Mouse (Mus musculus): Measurements from ENCODE around the gene Slc12a4. TPM values are rescaled to one million over a fixed set of nuclear protein-coding genes. Genes with fewer than 3 reads are reported as not detected.

Slc12a4 gene
- polyA plus RNA-seq, 1 experiment from 2014 or later: 11.4 TPM

DNA sequence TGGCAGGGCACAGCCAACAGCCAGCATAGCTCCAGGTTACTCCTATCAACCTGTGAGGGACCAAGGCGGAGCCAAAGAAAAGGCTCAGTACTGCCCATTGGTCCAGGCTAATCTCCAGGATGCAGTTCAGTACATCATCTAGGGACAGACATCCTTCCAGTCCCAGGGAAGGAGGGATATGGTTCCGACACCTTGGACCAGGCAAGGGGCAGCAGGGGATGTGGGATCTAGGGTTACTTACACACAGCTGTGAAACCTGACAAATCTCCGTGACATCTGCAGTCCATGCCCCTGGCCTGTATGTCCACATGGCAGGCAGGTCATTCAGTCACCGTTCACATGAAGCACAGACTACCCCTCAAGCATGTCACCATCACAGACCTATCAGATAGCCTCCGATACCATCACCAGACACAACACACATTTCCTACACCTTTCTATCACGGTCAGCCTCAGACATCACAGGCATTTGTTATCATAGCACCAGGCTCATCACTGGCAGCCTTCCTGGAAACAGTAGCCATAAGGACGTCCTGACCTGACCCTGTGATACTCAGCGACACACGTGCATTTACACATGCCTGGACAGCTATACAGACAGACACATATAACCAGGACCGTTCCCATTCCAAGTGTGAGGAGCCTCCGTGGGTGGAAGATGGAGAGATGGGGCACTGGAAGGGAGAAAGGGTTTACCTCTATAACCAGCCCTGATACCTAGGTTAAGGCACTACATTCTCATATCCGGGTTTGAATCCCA lies 1.2 kb downstream of the Slc12a4 start:
- no peaks in the 10 kb centered on the region for H3K36me3 ChIP-seq (ENCODE audit: control insufficient read depth, insufficient read depth, low read length)
- DNase-seq (ENCODE audit: low spot score) (no peak), ATAC-seq (replicated peaks; ENCODE audit: low FRiP score) (no peak)
- peak overlapping the region; percentile 82; the same call in 1 of the 2 replicates for H3K4me2 ChIP-seq (ENCODE audit: low read depth, low read length, severe bottlenecking)
- H3K9ac ChIP-seq (ENCODE audit: low read length): peak overlapping the region; percentile 62; the same call in 1 of the 2 replicates
- WGBS: 72% methylated on average over 12 of the region's 12 CpGs
- H3K27me3 ChIP-seq (ENCODE audit: control insufficient read depth, insufficient read depth, low read length): peaks cover 19% of the 10 kb centered on the region
- 0 out of 2 replicates have a peak, but pooled peaks cover 6% of the 10 kb centered on the region for H3K4me1 ChIP-seq (replicated peaks; ENCODE audit: control insufficient read depth, insufficient read depth, low read length)
- H3K27ac ChIP-seq (ENCODE audit: low read depth, low read length): no peak overlapping the region
- no peaks in the 10 kb centered on the region for H3K9me3 ChIP-seq (ENCODE audit: control insufficient read depth, low read length)
- peak overlapping the region; percentile 55; the same call in 1 of the 2 replicates for H3K4me3 ChIP-seq (ENCODE audit: low read depth, low read length)

DNA sequence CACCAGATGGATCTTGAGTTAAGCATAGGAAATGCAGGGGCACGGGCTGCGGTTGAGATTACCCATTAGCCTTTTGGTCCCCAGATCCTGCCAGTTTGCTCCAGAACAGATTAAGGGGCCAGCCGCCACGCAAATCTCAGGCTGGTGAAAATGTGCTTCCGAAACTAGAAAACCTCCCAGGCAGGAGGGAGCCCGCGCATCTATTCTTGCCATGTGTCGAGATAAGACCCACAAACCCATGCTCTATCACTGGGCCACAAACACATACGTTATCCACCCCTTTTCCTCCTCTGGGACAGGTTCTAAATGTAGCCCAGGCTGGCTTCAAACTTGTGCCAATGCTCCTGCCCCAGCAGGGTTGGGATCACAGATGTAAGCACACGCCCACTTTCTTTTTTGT lies 4.4 kb downstream of the Slc12a4 start:
- H3K4me2 ChIP-seq (ENCODE audit: low read depth, low read length, severe bottlenecking): no peak overlapping the region
- H3K4me1 ChIP-seq (replicated peaks; ENCODE audit: control insufficient read depth, insufficient read depth, low read length): 0 out of 2 replicates have a peak, but pooled peaks cover 4% of the 10 kb centered on the region
- no peak overlapping the region for H3K27ac ChIP-seq (ENCODE audit: low read depth, low read length)
- DNase-seq (ENCODE audit: low spot score): no peak
- H3K4me3 ChIP-seq (ENCODE audit: low read depth, low read length): no peak overlapping the region
- ATAC-seq (replicated peaks; ENCODE audit: low FRiP score): no peak
- H3K9me3 ChIP-seq (ENCODE audit: control insufficient read depth, low read length): no peaks in the 10 kb centered on the region
- no peak overlapping the region for H3K9ac ChIP-seq (ENCODE audit: low read length)
- peaks cover 13% of the 10 kb centered on the region for H3K27me3 ChIP-seq (ENCODE audit: control insufficient read depth, insufficient read depth, low read length)
- 86% methylated on average over 10 of the region's 10 CpGs for WGBS
- no peaks in the 10 kb centered on the region for H3K36me3 ChIP-seq (ENCODE audit: control insufficient read depth, insufficient read depth, low read length)

- Histone ChIP-seq H3K27me3 (ENCODE audit: control insufficient read depth, insufficient read depth, low read length) (peaks cover 12% of the 10 kb centered on the region), H3K27ac (ENCODE audit: low read depth, low read length) (no peak overlapping the region), H3K9ac (ENCODE audit: low read length) (no peak overlapping the region), H3K9me3 (ENCODE audit: control insufficient read depth, low read length) (no peaks in the 10 kb centered on the region), H3K4me3 (ENCODE audit: low read depth, low read length) (no peak overlapping the region), H3K4me2 (ENCODE audit: low read depth, low read length, severe bottlenecking) (no peak overlapping the region), H3K36me3 (ENCODE audit: control insufficient read depth, insufficient read depth, low read length) (no peaks in the 10 kb centered on the region), H3K4me1 (replicated peaks; ENCODE audit: control insufficient read depth, insufficient read depth, low read length) (0 out of 2 replicates have a peak, but pooled peaks cover 4% of the 10 kb centered on the region)
- ATAC-seq (replicated peaks; ENCODE audit: low FRiP score) (no peak), DNase-seq (ENCODE audit: low spot score) (peak; percentile 46)
- WGBS: 73% methylated on average over 14 of the region's 14 CpGs
These were observed 4.8 kb downstream of the Slc12a4 start for GRCm38 (mm10) chr8:105961101-105961500.

GRCm38 (mm10) chr8:105959350-105959749 lies 6.5 kb downstream of the Slc12a4 start:
- no peak overlapping the region for H3K27ac ChIP-seq (ENCODE audit: low read depth, low read length)
- no peak overlapping the region for H3K4me2 ChIP-seq (ENCODE audit: low read depth, low read length, severe bottlenecking)
- no peaks in the 10 kb centered on the region for H3K9me3 ChIP-seq (ENCODE audit: control insufficient read depth, low read length)
- no peak overlapping the region for H3K9ac ChIP-seq (ENCODE audit: low read length)
- no peaks in the 10 kb centered on the region for H3K36me3 ChIP-seq (ENCODE audit: control insufficient read depth, insufficient read depth, low read length)
- no peak overlapping the region for H3K4me3 ChIP-seq (ENCODE audit: low read depth, low read length)
- DNase-seq (ENCODE audit: low spot score): no peak
- ATAC-seq (replicated peaks; ENCODE audit: low FRiP score): no peak
- 94% methylated on average over 7 of the region's 7 CpGs for WGBS
- H3K27me3 ChIP-seq (ENCODE audit: control insufficient read depth, insufficient read depth, low read length): no peaks in the 10 kb centered on the region
- no peaks in the 10 kb centered on the region for H3K4me1 ChIP-seq (replicated peaks; ENCODE audit: control insufficient read depth, insufficient read depth, low read length)

DNA sequence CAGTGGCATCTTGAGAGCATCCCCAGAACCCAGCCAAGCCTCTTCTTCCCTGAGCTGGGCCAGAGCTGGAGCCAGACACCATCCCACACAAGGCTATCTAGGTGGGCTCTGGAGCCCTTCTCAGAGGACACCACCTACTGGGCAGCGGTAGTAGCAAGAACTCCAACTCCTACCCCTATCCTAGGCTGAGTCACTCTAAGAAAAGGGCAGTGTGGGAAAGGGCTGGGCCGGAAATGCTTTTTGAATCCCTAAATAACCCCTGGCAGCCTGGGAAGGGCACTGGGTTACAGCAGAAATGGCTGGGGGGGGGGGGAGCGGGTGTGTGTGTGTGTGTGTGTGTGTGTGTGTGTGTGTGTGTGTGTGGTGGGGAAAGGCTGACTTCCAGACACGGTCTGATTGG lies 8.1 kb downstream of the Slc12a4 start:
- no peak overlapping the region for H3K4me3 ChIP-seq (ENCODE audit: low read depth, low read length)
- H3K4me1 ChIP-seq (replicated peaks; ENCODE audit: control insufficient read depth, insufficient read depth, low read length): no peaks in the 10 kb centered on the region
- no peak overlapping the region for H3K9ac ChIP-seq (ENCODE audit: low read length)
- no peaks in the 10 kb centered on the region for H3K9me3 ChIP-seq (ENCODE audit: control insufficient read depth, low read length)
- 66% methylated on average over 3 of the region's 4 CpGs for WGBS
- no peak overlapping the region for H3K4me2 ChIP-seq (ENCODE audit: low read depth, low read length, severe bottlenecking)
- ATAC-seq (replicated peaks; ENCODE audit: low FRiP score): no peak
- no peaks in the 10 kb centered on the region for H3K36me3 ChIP-seq (ENCODE audit: control insufficient read depth, insufficient read depth, low read length)
- no peak overlapping the region for H3K27ac ChIP-seq (ENCODE audit: low read depth, low read length)
- no peak for DNase-seq (ENCODE audit: low spot score)
- no peaks in the 10 kb centered on the region for H3K27me3 ChIP-seq (ENCODE audit: control insufficient read depth, insufficient read depth, low read length)

DNA sequence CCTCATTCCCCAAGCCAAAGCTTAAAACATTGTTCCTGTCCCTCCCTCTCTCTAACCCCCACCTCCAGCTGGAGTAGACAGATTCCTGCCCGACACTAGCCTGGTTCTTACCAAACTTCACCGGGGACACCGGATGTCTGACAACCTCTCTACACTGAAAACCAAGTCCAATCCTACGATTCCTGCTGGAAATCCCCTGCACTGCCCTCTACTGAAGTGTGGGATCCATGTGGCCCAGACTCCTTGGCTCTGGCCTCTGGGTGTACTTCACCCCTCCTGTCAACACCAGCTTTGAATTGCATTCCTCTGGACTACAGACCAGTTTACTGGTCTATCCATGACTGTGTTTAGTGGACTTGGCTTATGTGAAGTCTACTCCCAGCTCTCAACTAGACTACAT lies 9.3 kb downstream of the Slc12a4 start:
- Histone ChIP-seq H3K9ac (ENCODE audit: low read length) (no peak overlapping the region), H3K4me3 (ENCODE audit: low read depth, low read length) (no peak overlapping the region), H3K27ac (ENCODE audit: low read depth, low read length) (no peak overlapping the region), H3K27me3 (ENCODE audit: control insufficient read depth, insufficient read depth, low read length) (no peaks in the 10 kb centered on the region), H3K9me3 (ENCODE audit: control insufficient read depth, low read length) (no peaks in the 10 kb centered on the region), H3K4me1 (replicated peaks; ENCODE audit: control insufficient read depth, insufficient read depth, low read length) (no peaks in the 10 kb centered on the region), H3K36me3 (ENCODE audit: control insufficient read depth, insufficient read depth, low read length) (no peaks in the 10 kb centered on the region), H3K4me2 (ENCODE audit: low read depth, low read length, severe bottlenecking) (no peak overlapping the region)
- 91% methylated on average over 4 of the region's 4 CpGs for whole genome bisulfite sequencing
- ATAC-seq (replicated peaks; ENCODE audit: low FRiP score) (no peak), DNase-seq (ENCODE audit: low spot score) (no peak)

DNA sequence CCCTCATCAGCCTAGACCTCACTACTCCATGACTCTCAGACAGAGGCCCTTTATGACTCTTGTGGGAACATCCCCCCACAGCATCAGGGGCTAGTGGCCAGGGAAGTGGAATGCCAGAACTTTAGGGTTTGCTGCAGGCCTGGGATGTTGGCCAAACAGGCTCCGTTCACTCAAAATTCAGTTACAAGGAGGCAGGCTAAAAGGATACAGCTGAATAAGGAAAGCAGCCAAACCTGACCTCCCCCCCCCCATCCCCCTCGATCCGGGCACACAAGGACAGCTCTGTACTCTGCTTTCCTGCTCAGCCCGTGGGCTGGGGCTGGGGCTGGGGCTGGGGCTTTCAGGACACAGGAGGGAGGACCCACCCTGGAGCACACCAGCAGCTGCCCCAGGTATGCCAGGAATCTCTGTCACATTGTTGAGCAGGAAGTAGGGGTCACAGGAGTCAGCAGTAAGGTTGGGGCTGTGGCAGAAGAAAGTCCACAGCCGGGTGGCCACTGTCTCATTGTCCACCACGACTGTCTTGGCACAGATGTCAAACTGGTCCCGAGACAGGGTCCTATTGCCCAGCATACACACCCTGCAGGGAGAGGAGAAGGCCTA lies 14.7 kb downstream of the Slc12a4 start:
- no peak for DNase-seq (ENCODE audit: low spot score)
- Histone ChIP-seq H3K4me1 (replicated peaks; ENCODE audit: control insufficient read depth, insufficient read depth, low read length) (no peaks in the 10 kb centered on the region), H3K27me3 (ENCODE audit: control insufficient read depth, insufficient read depth, low read length) (no peaks in the 10 kb centered on the region), H3K27ac (ENCODE audit: low read depth, low read length) (no peak overlapping the region), H3K36me3 (ENCODE audit: control insufficient read depth, insufficient read depth, low read length) (no peaks in the 10 kb centered on the region), H3K4me2 (ENCODE audit: low read depth, low read length, severe bottlenecking) (no peak overlapping the region), H3K9me3 (ENCODE audit: control insufficient read depth, low read length) (no peaks in the 10 kb centered on the region), H3K9ac (ENCODE audit: low read length) (no peak overlapping the region), H3K4me3 (ENCODE audit: low read depth, low read length) (no peak overlapping the region)
- 69% methylated on average over 7 of the region's 7 CpGs for WGBS
- ATAC-seq (replicated peaks; ENCODE audit: low FRiP score): no peak

DNA sequence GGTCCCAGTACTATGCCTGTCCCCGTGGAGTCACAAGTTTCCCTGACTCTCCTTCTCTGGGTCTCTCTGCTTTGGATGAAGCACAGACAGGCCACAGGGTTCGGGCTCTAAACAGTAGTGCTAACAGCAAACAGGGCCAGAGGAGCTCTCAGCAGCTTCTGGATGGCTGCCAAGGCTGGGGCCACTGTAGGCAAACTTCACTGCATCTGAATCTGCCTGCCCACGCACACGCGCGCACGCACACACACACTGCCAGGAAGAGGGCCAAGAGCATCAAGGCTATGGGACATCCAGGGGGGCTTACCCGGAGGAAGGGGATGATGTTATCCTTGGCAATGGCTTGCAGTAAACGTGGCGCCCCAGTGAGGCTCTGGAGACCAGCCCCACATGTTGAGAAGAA lies 16.5 kb downstream of the Slc12a4 start:
- H3K9ac ChIP-seq (ENCODE audit: low read length): no peak overlapping the region
- ATAC-seq (replicated peaks; ENCODE audit: low FRiP score): no peak
- H3K27ac ChIP-seq (ENCODE audit: low read depth, low read length): no peak overlapping the region
- no peaks in the 10 kb centered on the region for H3K9me3 ChIP-seq (ENCODE audit: control insufficient read depth, low read length)
- H3K4me3 ChIP-seq (ENCODE audit: low read depth, low read length): no peak overlapping the region
- WGBS: 93% methylated on average over 10 of the region's 10 CpGs
- no peak for DNase-seq (ENCODE audit: low spot score)
- H3K4me1 ChIP-seq (replicated peaks; ENCODE audit: control insufficient read depth, insufficient read depth, low read length): no peaks in the 10 kb centered on the region
- H3K27me3 ChIP-seq (ENCODE audit: control insufficient read depth, insufficient read depth, low read length): no peaks in the 10 kb centered on the region
- no peaks in the 10 kb centered on the region for H3K36me3 ChIP-seq (ENCODE audit: control insufficient read depth, insufficient read depth, low read length)
- no peak overlapping the region for H3K4me2 ChIP-seq (ENCODE audit: low read depth, low read length, severe bottlenecking)
